Mouse (Mus musculus): ENCODE data around the gene Jarid2. TPM values are rescaled to one million over a fixed set of nuclear protein-coding genes. Genes with fewer than 3 reads are reported as not detected.

Gene Jarid2
- polyA plus RNA-seq, 1 experiment = 21.0 TPM

GRCm38 (mm10) chr13:44706206-44706915 is 22.9 kb upstream of the Jarid2 start:
- Histone ChIP-seq H3K27me3 (ENCODE audit: control insufficient read depth, insufficient read depth, low read length) (no peaks in the 10 kb centered on the region), H3K4me3 (ENCODE audit: control insufficient read depth, low read depth, low read length) (no peak overlapping the region), H3K4me1 (ENCODE audit: control insufficient read depth, insufficient read depth, low read length) (peaks cover 2% of the 10 kb centered on the region), H3K27ac (ENCODE audit: control insufficient read depth, insufficient read depth, low read depth, low read length) (no peak overlapping the region), H3K36me3 (ENCODE audit: control insufficient read depth, insufficient read depth, low read length) (no peaks in the 10 kb centered on the region)
- no peak for TF ChIP-seq CTCF (IDR thresholded peaks at IDR 0.05; ENCODE audit: control insufficient read depth, insufficient read depth, insufficient replicate concordance, low read depth, low read length)
- no peak for TF ChIP-seq POLR2A (IDR thresholded peaks at IDR 0.05; ENCODE audit: control insufficient read depth, low read depth, low read length)

GRCm38 (mm10) chr13:44707176-44707575 is 22.1 kb upstream of the Jarid2 start:
- H3K4me1 ChIP-seq (ENCODE audit: control insufficient read depth, insufficient read depth, low read length) = peaks cover 2% of the 10 kb centered on the region
- no peak overlapping the region for H3K4me3 ChIP-seq (ENCODE audit: control insufficient read depth, low read depth, low read length)
- TF ChIP-seq CTCF (IDR thresholded peaks at IDR 0.05; ENCODE audit: control insufficient read depth, insufficient read depth, insufficient replicate concordance, low read depth, low read length) (no peak), POLR2A (IDR thresholded peaks at IDR 0.05; ENCODE audit: control insufficient read depth, low read depth, low read length) (no peak)
- no peak overlapping the region for H3K27ac ChIP-seq (ENCODE audit: control insufficient read depth, insufficient read depth, low read depth, low read length)
- H3K27me3 ChIP-seq (ENCODE audit: control insufficient read depth, insufficient read depth, low read length) = no peaks in the 10 kb centered on the region
- H3K36me3 ChIP-seq (ENCODE audit: control insufficient read depth, insufficient read depth, low read length) = no peaks in the 10 kb centered on the region

DNA sequence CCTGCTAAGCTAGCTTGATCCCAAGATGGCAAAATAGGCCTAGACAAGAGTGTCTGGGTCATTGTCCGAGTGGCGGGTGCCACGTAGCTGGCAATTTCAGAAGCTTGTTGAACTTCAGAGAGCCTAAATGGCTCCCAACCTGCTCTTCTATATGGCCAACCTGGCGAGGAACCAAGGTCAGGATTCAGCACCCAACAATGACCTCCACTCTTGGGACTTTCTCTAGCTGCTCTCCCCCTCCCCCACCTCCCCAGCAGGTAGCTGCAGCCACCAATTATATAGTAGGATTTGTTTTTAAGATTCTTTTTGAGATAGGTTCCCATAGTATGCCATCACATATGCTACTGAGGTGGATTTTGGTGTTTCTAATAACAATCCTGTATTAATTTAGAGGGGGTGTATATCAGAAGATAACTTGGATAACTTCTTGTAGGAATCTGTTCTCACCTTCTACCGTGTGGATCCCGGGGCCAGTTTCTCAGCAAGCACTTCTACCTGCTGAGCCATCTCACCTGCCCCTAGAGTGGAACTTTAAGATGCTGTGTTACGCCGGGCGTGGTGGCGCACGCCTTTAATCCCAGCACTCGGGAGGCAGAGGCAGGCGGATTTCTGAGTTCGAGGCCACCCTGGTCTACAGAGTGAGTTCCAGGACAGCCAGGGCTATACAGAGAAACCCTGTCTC is 20.8 kb upstream of the Jarid2 start:
- no peaks in the 10 kb centered on the region for H3K27me3 ChIP-seq (ENCODE audit: control insufficient read depth, insufficient read depth, low read length)
- no peak overlapping the region for H3K4me3 ChIP-seq (ENCODE audit: control insufficient read depth, low read depth, low read length)
- no peak overlapping the region for H3K27ac ChIP-seq (ENCODE audit: control insufficient read depth, insufficient read depth, low read depth, low read length)
- no peaks in the 10 kb centered on the region for H3K36me3 ChIP-seq (ENCODE audit: control insufficient read depth, insufficient read depth, low read length)
- peaks cover 2% of the 10 kb centered on the region for H3K4me1 ChIP-seq (ENCODE audit: control insufficient read depth, insufficient read depth, low read length)
- no peak for TF ChIP-seq POLR2A (IDR thresholded peaks at IDR 0.05; ENCODE audit: control insufficient read depth, low read depth, low read length)
- TF ChIP-seq CTCF (IDR thresholded peaks at IDR 0.05; ENCODE audit: control insufficient read depth, insufficient read depth, insufficient replicate concordance, low read depth, low read length) = no peak

DNA sequence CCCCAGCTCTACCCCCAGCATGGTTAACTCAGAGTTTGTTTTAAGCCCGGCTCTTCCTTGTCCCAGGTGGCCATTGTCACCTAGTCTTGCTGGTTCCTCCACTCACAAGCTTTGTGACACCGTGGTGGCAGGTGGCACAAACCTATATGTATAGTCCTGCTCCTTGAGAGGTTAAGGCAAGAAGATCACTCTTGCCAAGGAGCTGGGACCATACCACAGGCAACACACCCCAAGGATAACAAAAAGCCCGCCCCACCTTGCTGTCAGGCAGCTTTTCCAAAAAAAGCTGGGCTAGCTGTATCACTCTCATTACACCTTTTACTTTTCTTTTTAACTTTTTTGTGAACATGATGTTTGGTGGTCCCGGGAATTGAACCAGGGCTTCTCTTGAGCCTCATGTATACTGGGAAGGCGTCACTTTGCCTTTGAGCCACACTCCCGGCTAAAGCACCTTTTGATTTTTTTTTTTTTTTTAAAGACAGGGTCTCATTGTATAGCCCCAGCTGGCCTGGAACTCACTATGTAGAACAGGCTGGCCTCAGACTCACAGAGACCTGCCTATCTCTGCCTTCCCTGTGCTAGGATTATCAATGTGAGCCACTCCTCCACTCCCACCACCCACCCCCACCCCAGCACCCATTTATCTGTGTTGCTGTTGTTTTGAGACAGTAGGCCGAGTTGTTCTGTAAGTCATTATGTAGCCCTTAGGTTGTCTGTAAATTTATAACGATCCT is 19.4 kb upstream of the Jarid2 start:
- no peak overlapping the region for H3K27ac ChIP-seq (ENCODE audit: control insufficient read depth, insufficient read depth, low read depth, low read length)
- no peak for TF ChIP-seq CTCF (IDR thresholded peaks at IDR 0.05; ENCODE audit: control insufficient read depth, insufficient read depth, insufficient replicate concordance, low read depth, low read length)
- TF ChIP-seq POLR2A (IDR thresholded peaks at IDR 0.05; ENCODE audit: control insufficient read depth, low read depth, low read length) = no peak

DNA sequence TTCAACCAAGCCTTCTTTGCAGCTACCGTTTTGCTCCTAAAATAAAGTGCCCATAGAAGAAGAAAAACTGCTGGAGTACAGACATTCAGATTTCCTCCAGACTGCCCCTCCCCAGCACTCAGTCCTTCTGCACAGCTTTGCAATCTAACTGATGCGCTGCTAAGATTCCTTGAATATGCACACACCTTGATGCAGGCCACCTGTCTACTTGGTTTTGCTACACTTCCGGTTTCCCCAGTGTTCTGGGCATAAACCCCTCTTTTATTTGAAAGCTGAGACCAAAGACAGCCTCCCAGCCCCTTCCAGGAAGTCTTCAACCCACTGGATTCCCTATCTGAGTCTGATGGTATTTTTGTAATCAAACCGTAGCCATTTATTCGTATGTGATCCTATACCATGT is 18.2 kb upstream of the Jarid2 start:
- H3K27ac ChIP-seq (ENCODE audit: control insufficient read depth, insufficient read depth, low read depth, low read length) = no peak overlapping the region
- no peak overlapping the region for H3K4me3 ChIP-seq (ENCODE audit: control insufficient read depth, low read depth, low read length)
- H3K4me1 ChIP-seq (ENCODE audit: control insufficient read depth, insufficient read depth, low read length) = peaks cover 5% of the 10 kb centered on the region
- TF ChIP-seq POLR2A (IDR thresholded peaks at IDR 0.05; ENCODE audit: control insufficient read depth, low read depth, low read length) (no peak), CTCF (IDR thresholded peaks at IDR 0.05; ENCODE audit: control insufficient read depth, insufficient read depth, insufficient replicate concordance, low read depth, low read length) (no peak)
- no peaks in the 10 kb centered on the region for H3K27me3 ChIP-seq (ENCODE audit: control insufficient read depth, insufficient read depth, low read length)
- no peaks in the 10 kb centered on the region for H3K36me3 ChIP-seq (ENCODE audit: control insufficient read depth, insufficient read depth, low read length)

More for the DNA sequence above, 19.4 kb upstream of the Jarid2 start:
- Histone ChIP-seq H3K27me3 (ENCODE audit: control insufficient read depth, insufficient read depth, low read length) (no peaks in the 10 kb centered on the region), H3K4me3 (ENCODE audit: control insufficient read depth, low read depth, low read length) (no peak overlapping the region), H3K4me1 (ENCODE audit: control insufficient read depth, insufficient read depth, low read length) (peaks cover 2% of the 10 kb centered on the region), H3K36me3 (ENCODE audit: control insufficient read depth, insufficient read depth, low read length) (no peaks in the 10 kb centered on the region)

GRCm38 (mm10) chr13:44711882-44712281 is 17.4 kb upstream of the Jarid2 start:
- Histone ChIP-seq H3K27me3 (ENCODE audit: control insufficient read depth, insufficient read depth, low read length) (no peaks in the 10 kb centered on the region), H3K36me3 (ENCODE audit: control insufficient read depth, insufficient read depth, low read length) (no peaks in the 10 kb centered on the region), H3K4me3 (ENCODE audit: control insufficient read depth, low read depth, low read length) (no peak overlapping the region), H3K27ac (ENCODE audit: control insufficient read depth, insufficient read depth, low read depth, low read length) (no peak overlapping the region), H3K4me1 (ENCODE audit: control insufficient read depth, insufficient read depth, low read length) (peaks cover 5% of the 10 kb centered on the region)
- TF ChIP-seq CTCF (IDR thresholded peaks at IDR 0.05; ENCODE audit: control insufficient read depth, insufficient read depth, insufficient replicate concordance, low read depth, low read length) = no peak
- TF ChIP-seq POLR2A (IDR thresholded peaks at IDR 0.05; ENCODE audit: control insufficient read depth, low read depth, low read length) = no peak

All from testis, adult 2 months (tissue).